Mouse (Mus musculus) cerebellum, adult 2 months (tissue): ENCODE data around the gene 1700019A02Rik. TPM values are rescaled to one million over a fixed set of nuclear protein-coding genes. Genes with fewer than 3 reads are reported as not detected.
A peak's percentile ranks its signal among the peaks of the same experiment; 100 is the strongest.

Source experiments
- DNase-seq, 2 experiments: peaks; one replicate each; pipeline ENCODE4 v3.0.0; 2021
- H3K27ac ChIP-seq: fragments of 200-500 bp; 2 replicates; pipeline ENCODE4 v1.5.1; 2012; ENCODE audit warnings: low read length, control low read depth, inconsistent platforms; ENCODE audit not compliant: insufficient read depth
- H3K27me3 ChIP-seq: fragments of 200-500 bp; 2 replicates; pipeline ENCODE4 v1.6.1; 2012; ENCODE audit warnings: inconsistent platforms, mild to moderate bottlenecking, low read length, moderate library complexity; ENCODE audit not compliant: control insufficient read depth, insufficient read depth
- H3K4me1 ChIP-seq: fragments of 200-500 bp; 2 replicates; pipeline ENCODE4 v1.6.1; 2011; ENCODE audit warnings: low read length; ENCODE audit not compliant: control insufficient read depth, insufficient read depth
- H3K4me3 ChIP-seq: fragments of 200-500 bp; replicated peaks from 2 replicates; pipeline ENCODE3; 2011; ENCODE audit warnings: mild to moderate bottlenecking, low read depth, low read length, control low read depth; ENCODE audit not compliant: insufficient read depth
- CTCF ChIP-seq: fragments of 200-500 bp; IDR thresholded peaks from 2 replicates; pipeline ENCODE4 v1.5.1; 2011; ENCODE audit warnings: low read depth, mild to moderate bottlenecking, control low read depth, low read length, moderate library complexity, borderline replicate concordance; ENCODE audit not compliant: insufficient read depth
- POLR2A ChIP-seq: fragments of 200-500 bp; IDR thresholded peaks from 2 replicates; pipeline ENCODE4 v1.6.1; 2011; ENCODE audit warnings: low read length, control low read depth, borderline replicate concordance; ENCODE audit not compliant: insufficient read depth
- WGBS: fragments of 180-500 bp; shearing (Covaris S2); methylation state at CpG from one replicate; pipeline ENCODE4 v1.1.7; 2018; 5-methylcytosine and 5-hydroxymethylcytosine counted together
- polyA plus RNA-seq: library from polyadenylated mRNA; depleted of rRNA; stranded (reverse); fragments of >200 nt; gene quantifications from 2 replicates; pipeline ENCODE4 v1.2.3, GENCODE M21; 2012; rRNA removed

The 1700019A02Rik gene
- 0.25 TPM in 1 of 2 replicates, not detected in the other for polyA plus RNA-seq

GRCm38 (mm10) chr1:53187536-53187935 is at the start of gene 1700019A02Rik:
TSS of gene 1700019A02Rik (minus strand) at chr1:53187636.
- no peaks in the 10 kb centered on the region for H3K27me3 ChIP-seq
- no peak within 1 kb of the TSS for H3K4me3 ChIP-seq
- H3K4me1 ChIP-seq, result no peaks in the 10 kb centered on the region
- no peak within 1 kb of the TSS for H3K27ac ChIP-seq
- DNase-seq, result no peak
- TF ChIP-seq POLR2A (no peak), CTCF (no peak)
- WGBS, result 94% methylated on average over 8 of the region's 8 CpGs

GRCm38 (mm10) chr1:53226063-53226462 is 38.6 kb upstream of the 1700019A02Rik start:
- H3K27ac ChIP-seq, result peak overlapping the region; percentile 91
- no peak overlapping the region for H3K4me3 ChIP-seq
- H3K4me1 ChIP-seq, result peaks cover 12% of the 10 kb centered on the region
- TF ChIP-seq CTCF (no peak), POLR2A (no peak)
- no peaks in the 10 kb centered on the region for H3K27me3 ChIP-seq
- 29% methylated on average over 1 of the region's 1 CpGs for WGBS
- DNase-seq, result peak; percentile 31 to 37

DNA sequence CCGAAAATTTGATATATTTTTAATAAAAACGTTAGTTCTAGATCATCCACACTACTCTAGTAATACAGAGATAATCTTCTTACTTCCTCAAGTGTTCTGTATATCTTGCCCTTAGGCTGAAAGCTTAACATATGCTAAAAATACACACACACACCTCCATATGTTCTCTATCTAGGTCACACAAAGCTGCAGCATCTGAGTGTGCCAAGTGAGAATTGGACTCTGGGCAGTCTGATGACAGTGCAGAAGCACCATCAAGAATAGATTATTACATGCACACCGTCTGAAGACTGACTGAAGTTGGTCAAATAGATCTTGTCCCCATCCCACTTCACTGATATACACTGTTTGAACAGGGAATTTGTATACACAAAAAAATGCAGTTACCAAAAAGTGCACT is 38.2 kb upstream of the 1700019A02Rik start:
- 38% methylated on average over 3 of the region's 3 CpGs for WGBS
- Histone ChIP-seq H3K4me3 (no peak overlapping the region), H3K4me1 (peaks cover 12% of the 10 kb centered on the region), H3K27me3 (no peaks in the 10 kb centered on the region), H3K27ac (peak overlapping the region; percentile 98; the same call in 1 of the 2 replicates)
- peak; percentile 57 to 88 for DNase-seq
- TF ChIP-seq POLR2A (no peak), CTCF (no peak)

DNA sequence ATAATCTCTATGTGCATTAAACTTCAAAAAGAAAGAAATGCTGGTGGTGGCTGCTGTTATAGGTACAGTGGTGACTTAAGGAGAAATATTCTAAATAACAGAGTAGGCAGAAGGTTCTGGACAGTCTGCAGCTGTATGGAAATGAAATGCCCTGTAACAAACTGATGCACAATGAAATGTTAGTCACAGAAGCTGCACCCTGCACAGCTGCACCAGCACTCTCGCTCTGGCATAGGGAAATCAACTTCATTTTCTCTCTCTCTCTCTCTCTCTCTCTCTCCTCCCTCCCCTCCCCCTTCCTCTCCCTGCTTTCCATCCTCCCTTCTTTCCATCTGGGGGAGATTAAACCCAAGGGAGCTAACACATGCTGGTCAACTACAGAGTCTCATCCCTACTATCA is 37.3 kb upstream of the 1700019A02Rik start:
- 65% methylated on average over 1 of the region's 1 CpGs for WGBS
- Histone ChIP-seq H3K4me1 (peaks cover 12% of the 10 kb centered on the region), H3K27ac (peak overlapping the region; percentile 98), H3K4me3 (no peak overlapping the region), H3K27me3 (no peaks in the 10 kb centered on the region)
- TF ChIP-seq POLR2A, result no peak
- no peak for TF ChIP-seq CTCF
- DNase-seq, result peak in 1 of 2 experiments; percentile 15

DNA sequence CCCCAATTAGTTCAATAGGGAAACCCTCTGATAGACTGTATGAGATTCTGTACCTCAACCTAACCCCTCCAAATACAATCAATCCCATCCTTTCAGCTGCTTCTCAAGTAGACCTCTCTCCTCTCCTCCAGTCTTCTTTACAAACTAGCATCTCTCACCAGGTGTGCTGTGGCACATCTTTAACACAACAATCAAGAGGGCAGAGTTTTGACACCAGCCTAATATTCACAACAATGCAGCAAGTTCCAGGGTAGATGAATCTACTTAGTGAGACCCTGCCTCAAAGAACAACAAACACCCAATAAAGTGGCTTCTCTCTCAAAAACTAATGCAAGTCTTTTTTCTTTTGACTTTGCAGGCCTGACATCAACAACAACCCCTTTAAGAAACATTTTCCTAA is 22.7 kb upstream of the 1700019A02Rik start:
- H3K27ac ChIP-seq, result no peak overlapping the region
- TF ChIP-seq CTCF, result no peak
- no peak for TF ChIP-seq POLR2A
- H3K4me3 ChIP-seq, result no peak overlapping the region
- DNase-seq, result no peak
- no peaks in the 10 kb centered on the region for H3K27me3 ChIP-seq
- H3K4me1 ChIP-seq, result peaks cover 5% of the 10 kb centered on the region; the same call in 1 of the 2 replicates

GRCm38 (mm10) chr1:53203902-53204301 is 16.5 kb upstream of the 1700019A02Rik start:
- H3K4me3 ChIP-seq, result no peak overlapping the region
- no peak overlapping the region for H3K27ac ChIP-seq
- TF ChIP-seq CTCF (no peak), POLR2A (no peak)
- no peaks in the 10 kb centered on the region for H3K27me3 ChIP-seq
- H3K4me1 ChIP-seq, result no peaks in the 10 kb centered on the region
- no peak for DNase-seq
- WGBS, result 100% methylated on average over 2 of the region's 2 CpGs

- no peak overlapping the region for H3K27ac ChIP-seq
- H3K27me3 ChIP-seq, result no peaks in the 10 kb centered on the region
- H3K4me1 ChIP-seq, result no peaks in the 10 kb centered on the region
- H3K4me3 ChIP-seq, result no peak overlapping the region
- TF ChIP-seq POLR2A, result no peak
- no peak for TF ChIP-seq CTCF
- no peak for DNase-seq
- 73% methylated on average over 2 of the region's 2 CpGs for WGBS
Measured at GRCm38 (mm10) chr1:53201630-53202199, 14.3 kb upstream of the 1700019A02Rik start.

DNA sequence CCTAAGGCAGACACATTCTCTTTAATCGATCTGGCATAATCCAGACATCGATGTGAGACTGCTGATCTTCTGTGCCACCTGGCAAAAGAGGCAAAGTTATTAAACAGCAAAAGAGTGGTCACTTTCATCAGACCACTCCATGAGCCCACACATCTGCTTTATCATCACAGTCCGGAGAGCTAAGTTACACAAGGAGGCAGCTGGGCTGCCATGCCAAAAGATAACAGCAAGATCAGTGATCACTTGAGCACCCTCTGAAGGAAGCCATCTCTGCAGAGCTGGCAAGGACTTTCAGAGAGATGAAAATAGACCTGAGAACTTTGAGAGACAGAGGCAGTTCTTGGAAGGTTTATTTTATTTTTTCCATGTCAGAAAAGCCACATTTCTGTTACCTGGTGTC is 7.1 kb upstream of the 1700019A02Rik start:
- H3K4me3 ChIP-seq, result no peak overlapping the region
- no peak for TF ChIP-seq POLR2A
- no peak for TF ChIP-seq CTCF
- H3K27me3 ChIP-seq, result no peaks in the 10 kb centered on the region
- 89% methylated on average over 3 of the region's 3 CpGs for whole genome bisulfite sequencing
- H3K4me1 ChIP-seq, result no peaks in the 10 kb centered on the region
- DNase-seq, result no peak
- no peak overlapping the region for H3K27ac ChIP-seq
